Mouse (Mus musculus): Measurements from ENCODE around the gene Tex35.

The Tex35 gene

GRCm38 (mm10) chr1:157055288-157055831, 53.1 kb downstream of the Tex35 start:
- DNase-seq (ENCODE audit: low read depth in 1 of 2, low spot score in 2 of 2), result no peak

DNA sequence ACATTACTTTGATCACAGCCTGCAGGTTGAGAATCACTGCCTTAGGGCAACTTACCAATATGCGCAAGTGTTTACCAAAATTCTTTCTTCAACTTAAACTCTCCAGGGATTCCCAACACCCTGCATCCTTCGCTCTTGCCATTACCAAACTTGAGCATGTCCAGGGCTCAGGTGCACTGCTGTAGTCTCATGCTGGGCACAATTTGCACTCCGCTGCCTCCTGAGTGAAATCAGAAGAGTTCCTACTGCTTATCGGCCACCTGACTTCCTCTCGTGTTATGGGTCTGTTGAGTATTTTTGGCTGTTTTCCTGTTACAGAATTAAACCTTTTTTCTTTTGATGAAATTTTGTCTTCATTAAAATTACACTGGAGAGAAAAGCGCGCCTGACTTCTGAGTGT, 53.8 kb downstream of the Tex35 start:
- DNase-seq (ENCODE audit: low read depth in 1 of 2, low spot score in 2 of 2), result no peak

DNA sequence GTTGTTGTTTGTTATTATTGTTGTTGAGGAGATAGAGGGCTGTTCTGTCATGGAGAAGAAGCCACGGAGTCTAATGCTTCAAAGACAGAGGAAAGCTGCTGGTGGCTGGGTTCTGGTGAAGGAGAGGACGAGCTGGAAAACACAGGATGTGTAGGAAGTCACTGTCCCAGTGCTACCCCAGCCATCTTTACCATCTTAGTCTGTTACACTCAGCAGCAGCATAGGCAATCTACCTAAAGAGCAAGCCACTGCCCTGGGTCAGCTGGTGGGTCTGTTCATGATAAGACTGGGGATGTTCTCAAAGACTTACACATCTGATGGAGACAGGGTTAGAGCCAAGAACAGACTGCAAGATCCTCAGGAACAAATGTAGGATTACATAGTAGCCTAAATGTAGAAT, 58.6 kb downstream of the Tex35 start:
- no peak for DNase-seq (ENCODE audit: low read depth in 1 of 2, low spot score in 2 of 2)

Data from monocyte, adult 2 months (primary cell).